Mouse (Mus musculus): ENCODE data around the gene Mtm1. TPM values are rescaled to one million over a fixed set of nuclear protein-coding genes. Genes with fewer than 3 reads are reported as not detected.

Gene Mtm1
- 53.0 TPM for polyA plus RNA-seq (2014; fragmentation: Illumina TruSeq; extraction: RNeasy Lipid Tissue Mini Kit (QIAGEN cat#74804); ENCODE audit: low read depth, low replicate concordance)

GRCm38 (mm10) chrX:71210467-71210866, at the start of gene Mtm1:
Gene Mtm1, plus strand, starts transcription at chrX:71210767.

GRCm38 (mm10) chrX:71364554-71364991, 154.0 kb downstream of the Mtm1 start, which contains the start of gene Mtmr1:
Gene Mtmr1, plus strand, starts transcription at chrX:71364760.

Other genes with a start within 250 kb of the Mtm1 start
- 7.2 TPM for gene Mamld1, start 160.5 kb upstream of the Mtm1 start, polyA plus RNA-seq (2014; fragmentation: Illumina TruSeq; extraction: RNeasy Lipid Tissue Mini Kit (QIAGEN cat#74804); ENCODE audit: low read depth, low replicate concordance)
- gene Mtmr1, start 154.0 kb downstream of the Mtm1 start, polyA plus RNA-seq (2014; fragmentation: Illumina TruSeq; extraction: RNeasy Lipid Tissue Mini Kit (QIAGEN cat#74804); ENCODE audit: low read depth, low replicate concordance): 78.1 TPM

All from adrenal gland, adult 10 weeks (tissue).